Mouse (Mus musculus) liver, embryonic 16.5 days (tissue): ENCODE measurements around the gene Capza3. TPM values are rescaled to one million over a fixed set of nuclear protein-coding genes. Genes with fewer than 3 reads are reported as not detected.

ENCODE experiments used
- ATAC-seq: fragments of 200-750 bp; cut with Nextera tagmentation; 2 replicates; pipeline ENCODE4 v1.8.0; 2017; ENCODE audit warnings: low read depth, mild to moderate bottlenecking, moderate number of reproducible peaks, moderate library complexity
- H3K27ac ChIP-seq: fragments of 300-500 bp; sonication (generic); 2 replicates; pipeline ENCODE4 v1.5.1; 2014; ENCODE audit warnings: mild to moderate bottlenecking, low read length
- H3K27me3 ChIP-seq: fragments of 300-500 bp; sonication (generic); 2 replicates; pipeline ENCODE4 v1.6.1; 2014; ENCODE audit warnings: low read depth, low read length, mixed read lengths; ENCODE audit not compliant: control insufficient read depth, insufficient read depth
- H3K36me3 ChIP-seq: fragments of 300-500 bp; sonication (generic); 2 replicates; pipeline ENCODE4 v1.6.1; 2014; ENCODE audit warnings: mild to moderate bottlenecking; ENCODE audit not compliant: control insufficient read depth, insufficient read depth
- H3K4me1 ChIP-seq: fragments of 300-500 bp; sonication (generic); 2 replicates; pipeline ENCODE4 v1.6.1; 2014; ENCODE audit warnings: low read depth, low read length, mixed read lengths; ENCODE audit not compliant: control insufficient read depth
- H3K4me2 ChIP-seq: fragments of 300-500 bp; sonication (generic); 2 replicates; pipeline ENCODE4 v1.6.1; 2014; ENCODE audit warnings: low read depth, low read length, mixed read lengths
- H3K4me3 ChIP-seq: fragments of 300-500 bp; sonication (generic); 2 replicates; pipeline ENCODE4 v1.5.1; 2014; ENCODE audit warnings: low read depth, mild to moderate bottlenecking, low read length
- H3K9ac ChIP-seq: fragments of 300-500 bp; sonication (generic); 2 replicates; pipeline ENCODE4 v1.6.1; 2014; ENCODE audit warnings: low read depth, low read length
- H3K9me3 ChIP-seq: fragments of 300-500 bp; sonication (generic); replicated peaks from 2 replicates; pipeline ENCODE4 v1.6.1; 2016; ENCODE audit warnings: low read length; ENCODE audit not compliant: control insufficient read depth
- WGBS: fragments of 180-500 bp; shearing (Covaris S2); extraction: QIAGEN DNeasy Blood & Tissue Kit; methylation state at CpG from one replicate; pipeline ENCODE4 v1.1.7; 2014; ENCODE audit not compliant: insufficient replicate concordance; 5-methylcytosine and 5-hydroxymethylcytosine counted together
- polyA plus RNA-seq: library from polyadenylated mRNA; unstranded; fragments of >200 nt; fragmentation: Nextera tagmentation; extraction: Ambion mirVana; gene quantifications from 2 replicates; pipeline ENCODE4 v1.2.1, GENCODE M21; 2015

The Capza3 gene
- polyA plus RNA-seq: not detected in 2 replicates

- H3K27me3 ChIP-seq: no peaks in the 10 kb centered on the region
- 73% methylated on average over 7 of the region's 7 CpGs for WGBS
- no peak within 1 kb of the TSS for H3K4me3 ChIP-seq
- H3K9me3 ChIP-seq: peaks cover 2% of the 10 kb centered on the region
- H3K27ac ChIP-seq: no peak within 1 kb of the TSS
- H3K9ac ChIP-seq: no peak within 1 kb of the TSS
- ATAC-seq: no peak
- no peak within 1 kb of the TSS for H3K4me2 ChIP-seq
- H3K4me1 ChIP-seq: no peaks in the 10 kb centered on the region
- H3K36me3 ChIP-seq: no peaks in the 10 kb centered on the region
Observed at GRCm38 (mm10) chr6:140040952-140041351, at the start of gene Capza3. Capza3 (plus strand) TSS chr6:140041252.

DNA sequence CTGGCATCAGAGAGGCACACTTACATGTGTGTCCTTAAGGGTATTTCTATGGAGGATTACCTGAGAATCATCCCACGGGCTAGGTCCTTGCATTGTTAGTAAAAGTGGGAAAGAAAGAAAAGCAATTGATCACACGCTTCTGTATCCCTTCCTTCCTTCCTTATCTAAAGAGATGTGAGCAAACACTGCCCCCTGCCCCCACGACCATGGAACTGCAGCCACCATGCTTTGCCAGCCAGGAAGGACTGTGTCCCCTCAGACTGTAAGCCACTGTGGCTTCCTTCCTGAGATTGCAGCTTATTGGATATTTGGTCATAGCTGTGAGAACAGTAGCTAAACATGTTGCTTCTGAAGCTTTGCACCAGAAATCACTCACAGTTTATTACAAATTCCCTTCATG, 35.9 kb upstream of the Capza3 start:
- Histone ChIP-seq H3K27me3 (no peaks in the 10 kb centered on the region), H3K9me3 (peaks cover 2% of the 10 kb centered on the region), H3K4me3 (no peak overlapping the region), H3K27ac (no peak overlapping the region), H3K9ac (no peak overlapping the region), H3K36me3 (no peaks in the 10 kb centered on the region), H3K4me2 (no peak overlapping the region), H3K4me1 (no peaks in the 10 kb centered on the region)
- ATAC-seq: no peak
- WGBS: 36% methylated on average over 3 of the region's 3 CpGs

- H3K4me3 ChIP-seq: no peak overlapping the region
- H3K4me2 ChIP-seq: no peak overlapping the region
- no peak overlapping the region for H3K9ac ChIP-seq
- H3K9me3 ChIP-seq: no peaks in the 10 kb centered on the region
- H3K27ac ChIP-seq: no peak overlapping the region
- ATAC-seq: no peak
- H3K4me1 ChIP-seq: no peaks in the 10 kb centered on the region
- no peaks in the 10 kb centered on the region for H3K36me3 ChIP-seq
- WGBS: 57% methylated on average over 7 of the region's 7 CpGs
- no peaks in the 10 kb centered on the region for H3K27me3 ChIP-seq
Observed at GRCm38 (mm10) chr6:140024404-140024803, 16.6 kb upstream of the Capza3 start.

DNA sequence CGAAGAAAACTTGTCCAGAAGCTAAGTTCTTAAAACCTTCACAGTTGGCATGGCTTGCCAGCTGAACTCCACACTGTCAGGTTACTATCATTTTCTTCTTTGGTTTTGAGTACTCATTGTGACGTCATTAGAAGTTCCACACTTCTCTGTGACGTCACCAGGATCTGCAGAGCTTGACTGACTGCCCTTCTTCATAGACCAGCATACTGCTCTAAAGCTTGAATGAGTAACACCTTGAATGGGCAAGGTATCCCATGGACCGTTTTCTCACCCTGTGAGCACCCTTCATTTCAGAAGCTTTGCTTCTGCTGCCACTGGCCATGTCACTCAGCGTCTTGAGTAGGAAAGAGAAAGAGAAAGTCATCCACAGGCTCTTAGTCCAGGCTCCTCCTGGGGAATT, 305 bp downstream of the Capza3 start, which contains the start of gene Plcz1:
Gene Plcz1 (minus strand): TSS at position 101 of the 400 bp plus-strand sequence.
- Histone ChIP-seq H3K27me3 (no peaks in the 10 kb centered on the region), H3K4me1 (no peaks in the 10 kb centered on the region), H3K9me3 (peaks cover 2% of the 10 kb centered on the region), H3K36me3 (no peaks in the 10 kb centered on the region), H3K4me2 (no peak within 1 kb of the TSS), H3K4me3 (no peak within 1 kb of the TSS), H3K9ac (no peak within 1 kb of the TSS), H3K27ac (no peak within 1 kb of the TSS)
- 59% methylated on average over 5 of the region's 5 CpGs for WGBS
- ATAC-seq: no peak

GRCm38 (mm10) chr6:140051476-140051875, 10.4 kb downstream of the Capza3 start:
- Histone ChIP-seq H3K4me3 (no peak overlapping the region), H3K4me2 (no peak overlapping the region), H3K9ac (no peak overlapping the region), H3K27me3 (no peaks in the 10 kb centered on the region), H3K36me3 (no peaks in the 10 kb centered on the region), H3K9me3 (no peaks in the 10 kb centered on the region), H3K4me1 (no peaks in the 10 kb centered on the region), H3K27ac (no peak overlapping the region)
- WGBS: 68% methylated on average over 5 of the region's 5 CpGs
- no peak for ATAC-seq

DNA sequence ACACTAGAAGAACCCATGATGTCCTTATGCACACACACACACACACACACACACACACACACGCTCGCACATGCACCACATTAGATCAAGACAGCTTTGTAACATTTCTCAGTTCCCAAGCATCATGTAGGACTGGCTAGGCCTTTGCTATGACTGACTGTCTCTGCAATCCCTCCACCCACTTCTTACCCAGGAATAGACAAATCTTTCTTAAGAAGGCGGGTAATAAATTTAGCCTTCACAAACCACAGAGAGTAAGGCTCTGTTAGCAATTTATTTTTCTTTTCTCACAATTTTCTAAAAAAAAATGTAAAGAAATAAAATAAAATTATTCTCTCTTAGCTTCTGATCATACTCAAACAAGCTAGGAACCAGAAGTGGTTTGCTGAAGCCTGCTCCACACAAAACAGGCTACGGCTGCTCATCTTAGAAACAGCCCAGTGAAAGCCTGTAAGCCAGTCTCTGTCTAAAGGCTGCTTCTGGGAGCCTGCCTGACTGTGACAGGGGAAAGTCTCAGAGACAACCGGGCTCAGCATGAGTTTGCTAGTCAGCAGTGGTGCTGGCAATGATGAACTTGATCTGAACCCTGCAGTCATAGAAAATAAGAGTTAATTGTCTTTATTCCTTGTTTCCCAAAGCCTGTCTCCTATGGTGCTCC, 13.3 kb downstream of the Capza3 start:
- 62% methylated on average over 5 of the region's 5 CpGs for WGBS

GRCm38 (mm10) chr6:140069177-140069576, 28.1 kb downstream of the Capza3 start:
- Histone ChIP-seq H3K9ac (no peak overlapping the region), H3K4me1 (no peaks in the 10 kb centered on the region), H3K4me2 (no peak overlapping the region), H3K9me3 (no peaks in the 10 kb centered on the region), H3K36me3 (no peaks in the 10 kb centered on the region), H3K27me3 (no peaks in the 10 kb centered on the region), H3K4me3 (no peak overlapping the region), H3K27ac (no peak overlapping the region)
- ATAC-seq: no peak
- 74% methylated on average over 8 of the region's 8 CpGs for WGBS

More for the DNA sequence above, 13.3 kb downstream of the Capza3 start:
- H3K9me3 ChIP-seq: no peaks in the 10 kb centered on the region
- no peaks in the 10 kb centered on the region for H3K4me1 ChIP-seq
- no peaks in the 10 kb centered on the region for H3K36me3 ChIP-seq
- no peak overlapping the region for H3K27ac ChIP-seq
- no peak for ATAC-seq
- no peak overlapping the region for H3K9ac ChIP-seq
- H3K27me3 ChIP-seq: no peaks in the 10 kb centered on the region
- H3K4me2 ChIP-seq: no peak overlapping the region
- H3K4me3 ChIP-seq: no peak overlapping the region

DNA sequence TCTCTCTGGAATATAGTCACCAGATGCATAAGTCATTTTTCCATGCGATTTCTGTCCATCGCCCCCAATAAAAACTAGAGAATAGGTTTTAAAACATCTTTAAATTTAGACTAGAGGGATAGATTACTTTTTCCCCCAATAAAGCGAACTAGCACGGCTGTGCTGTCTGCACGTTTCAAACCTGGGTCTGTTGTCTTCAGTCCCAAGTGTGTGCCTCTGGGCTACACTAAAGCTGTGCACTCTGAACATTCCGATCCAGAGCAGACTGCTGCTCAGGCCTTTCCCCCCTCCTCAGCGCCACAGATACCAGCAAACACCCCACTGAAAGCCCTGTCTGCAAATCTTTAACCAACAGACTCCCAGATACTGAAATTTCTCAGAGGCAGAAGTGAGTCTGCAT, 39.9 kb downstream of the Capza3 start:
- H3K4me3 ChIP-seq: no peak overlapping the region

DNA sequence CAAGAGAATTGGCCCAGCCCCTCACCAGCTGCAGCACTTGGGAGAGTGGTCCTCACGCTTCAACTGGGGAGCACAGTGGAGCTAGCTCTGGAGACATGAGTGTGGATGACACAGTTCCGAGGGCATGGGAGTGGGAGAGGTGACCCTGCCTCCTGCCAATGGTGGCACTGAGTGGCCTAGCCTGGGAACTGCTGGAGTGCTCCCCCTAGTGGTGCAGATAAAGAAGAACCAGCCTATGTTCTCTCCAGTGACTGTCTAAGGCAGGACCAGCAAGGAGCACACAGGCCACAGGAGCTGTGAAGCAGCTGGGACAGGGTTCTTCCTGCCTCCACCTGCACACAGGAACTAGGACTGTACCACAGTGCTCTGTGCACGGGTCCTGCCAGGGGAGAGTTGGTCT, 40.7 kb downstream of the Capza3 start:
- WGBS: 59% methylated on average over 3 of the region's 3 CpGs
- no peak overlapping the region for H3K9ac ChIP-seq
- no peak overlapping the region for H3K27ac ChIP-seq
- H3K4me2 ChIP-seq: no peak overlapping the region
- no peaks in the 10 kb centered on the region for H3K9me3 ChIP-seq
- H3K4me1 ChIP-seq: no peaks in the 10 kb centered on the region
- no peaks in the 10 kb centered on the region for H3K27me3 ChIP-seq
- ATAC-seq: no peak
- no peak overlapping the region for H3K4me3 ChIP-seq
- no peaks in the 10 kb centered on the region for H3K36me3 ChIP-seq

More for the DNA sequence above, 39.9 kb downstream of the Capza3 start:
- no peaks in the 10 kb centered on the region for H3K27me3 ChIP-seq
- H3K4me2 ChIP-seq: no peak overlapping the region
- H3K27ac ChIP-seq: no peak overlapping the region
- no peaks in the 10 kb centered on the region for H3K9me3 ChIP-seq
- no peak for ATAC-seq
- H3K9ac ChIP-seq: no peak overlapping the region
- H3K4me1 ChIP-seq: no peaks in the 10 kb centered on the region
- H3K36me3 ChIP-seq: no peaks in the 10 kb centered on the region
- WGBS: 64% methylated on average over 7 of the region's 7 CpGs
